27 mouse cellular contexts compared by ENCODE assay signal in the genomic region with DNA sequence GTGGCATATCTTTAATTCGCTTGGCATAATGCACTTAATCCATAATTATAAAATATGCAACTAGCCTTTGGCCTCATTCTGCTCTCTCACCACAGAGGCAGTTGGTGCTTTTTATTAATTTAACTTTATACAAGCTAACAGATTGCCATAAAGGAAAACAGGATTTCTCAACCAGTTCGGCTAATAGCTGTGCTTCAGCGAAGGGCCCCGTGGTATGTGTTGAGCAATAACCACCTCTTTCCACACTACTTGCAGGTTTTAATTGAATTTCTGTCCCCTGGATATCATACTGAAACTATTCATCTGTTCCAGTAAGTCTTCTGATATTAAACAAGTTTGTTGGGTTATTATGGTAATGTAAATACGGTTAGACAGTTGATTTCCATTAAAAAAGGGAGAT.
DNase-seq lines count a peak whose midpoint lies in the region; ATAC-seq and TF ChIP-seq lines count a peak whose summit lies in the region.
"Had no signal": no experiment of that assay in that cellular context is flagged by ENCODE, and none has a peak within 500 bp of the region (broad histone marks: within the 10 kb centered on the region; RNA-seq: fewer than 3 reads in every experiment).

No protein-coding gene starts in this region.

- H3K4me3 ChIP-seq in layer of hippocampus, adult 2 months, result 0 out of 2 replicates have a peak overlapping the region, but pooled peaks have one; percentile 20
- H3K4me3 ChIP-seq in lung, postnatal 0 days (ENCODE audit: low read depth, low read length), result no peak overlapping the region
- H3K4me3 ChIP-seq in hindbrain, embryonic 16.5 days (ENCODE audit: low read length), result no peak overlapping the region
- H3K4me3 ChIP-seq: embryonic facial prominence, embryonic 10.5 days; embryonic facial prominence, embryonic 15.5 days; hindbrain, embryonic 12.5 days; kidney, embryonic 15.5 days; myocyte had no signal

- TF ChIP-seq EP300 in lung, postnatal 0 days (IDR thresholded peaks at IDR 0.05), result no peak

- no peaks in the 10 kb centered on the region for H3K36me3 ChIP-seq in lung, postnatal 0 days (ENCODE audit: insufficient read depth, low read length)
- H3K36me3 ChIP-seq in hindbrain, embryonic 16.5 days (ENCODE audit: control insufficient read depth, insufficient read depth, low read length), result no peaks in the 10 kb centered on the region
- H3K36me3 ChIP-seq: embryonic facial prominence, embryonic 10.5 days; embryonic facial prominence, embryonic 15.5 days; hindbrain, embryonic 12.5 days; kidney, embryonic 15.5 days had no signal

- DNase-seq in layer of hippocampus, adult 2 months (ENCODE audit: low spot score in 2 of 2), result no peak
- DNase-seq in layer of hippocampus, adult 9-10 months (ENCODE audit: low spot score), result no peak
- peak; percentile 64 for DNase-seq in lung, postnatal 0 days (ENCODE audit: low spot score)
- no peak for DNase-seq in natural killer cell, adult 2 months (ENCODE audit: low spot score in 2 of 2)
- no peak for DNase-seq in layer of hippocampus, postnatal 10 days (ENCODE audit: low spot score in 2 of 2)
- DNase-seq: cerebellum, adult 2 months; cerebellum, postnatal 14 days; gastrocnemius, postnatal 14 days; heart, adult 11 months; heart, postnatal 36 days; kidney, adult 11 months; kidney, postnatal 36 days; thymus, adult 2 months; thymus, postnatal 36 days had no signal

- no peaks in the 10 kb centered on the region for H3K9me3 ChIP-seq in lung, postnatal 0 days (ENCODE audit: low read length)
- H3K9me3 ChIP-seq in hindbrain, embryonic 16.5 days (ENCODE audit: control insufficient read depth, low read length), result no peaks in the 10 kb centered on the region
- H3K9me3 ChIP-seq: embryonic facial prominence, embryonic 10.5 days; embryonic facial prominence, embryonic 15.5 days; hindbrain, embryonic 12.5 days; kidney, embryonic 15.5 days had no signal

- H3K4me1 ChIP-seq in lung, postnatal 0 days (ENCODE audit: insufficient read depth, low read depth, low read length), result no peaks in the 10 kb centered on the region
- peaks cover 4% of the 10 kb centered on the region; the same call in 1 of the 2 replicates for H3K4me1 ChIP-seq in hindbrain, embryonic 16.5 days (ENCODE audit: control insufficient read depth, insufficient read depth, low read depth, low read length)
- H3K4me1 ChIP-seq: kidney, embryonic 15.5 days had no signal

- no peaks in the 10 kb centered on the region for H3K27me3 ChIP-seq in lung, postnatal 0 days (replicated peaks; ENCODE audit: insufficient read depth, low read length)
- H3K27me3 ChIP-seq in hindbrain, embryonic 16.5 days (replicated peaks; ENCODE audit: control insufficient read depth, insufficient read depth, low read length), result no peaks in the 10 kb centered on the region
- H3K27me3 ChIP-seq: embryonic facial prominence, embryonic 15.5 days; hindbrain, embryonic 12.5 days; kidney, embryonic 15.5 days had no signal

- ATAC-seq in granulocyte monocyte progenitor cell, adult 5-6 weeks (replicated peaks; ENCODE audit: poor library complexity, severe bottlenecking), result peak; percentile 95
- peak; percentile 90 for ATAC-seq in lung, postnatal 0 days
- ATAC-seq in megakaryocyte, adult 5-6 weeks (ENCODE audit: poor library complexity, severe bottlenecking), result 0 out of 2 replicates have a peak, but pooled peaks have one; percentile 38
- no peak for ATAC-seq in hindbrain, embryonic 16.5 days
- ATAC-seq: Patski had no signal

- H3K9ac ChIP-seq in lung, postnatal 0 days (replicated peaks; ENCODE audit: low read depth), result no peak overlapping the region
- no peak overlapping the region for H3K9ac ChIP-seq in hindbrain, embryonic 16.5 days (ENCODE audit: low read depth, low read length)
- H3K9ac ChIP-seq: embryonic facial prominence, embryonic 15.5 days; hindbrain, embryonic 12.5 days; kidney, embryonic 15.5 days had no signal

- no peak for TF ChIP-seq CTCF in layer of hippocampus, adult 2 months (conservative IDR thresholded peaks at IDR 0.05)
- TF ChIP-seq CTCF in lung, postnatal 0 days (IDR thresholded peaks at IDR 0.05), result no peak

- H3K4me2 ChIP-seq in lung, postnatal 0 days (replicated peaks; ENCODE audit: low read depth, low read length), result 0 out of 2 replicates have a peak overlapping the region, but pooled peaks have one; percentile 8
- H3K4me2 ChIP-seq in hindbrain, embryonic 16.5 days (ENCODE audit: low read length), result no peak overlapping the region
- H3K4me2 ChIP-seq: embryonic facial prominence, embryonic 15.5 days; heart, embryonic 11.5 days; kidney, embryonic 15.5 days; liver, embryonic 11.5 days; midbrain, embryonic 11.5 days had no signal

- H3K27ac ChIP-seq in layer of hippocampus, adult 2 months, result peak overlapping the region; percentile 72; the same call in 1 of the 2 replicates
- no peak overlapping the region for H3K27ac ChIP-seq in lung, postnatal 0 days (ENCODE audit: low read length)
- no peak overlapping the region for H3K27ac ChIP-seq in hindbrain, embryonic 16.5 days (ENCODE audit: low read depth, low read length)
- H3K27ac ChIP-seq: embryonic facial prominence, embryonic 15.5 days; kidney, embryonic 15.5 days; macrophage had no signal

- WGBS in lung, postnatal 0 days, result 66% methylated on average over 5 of the region's 5 CpGs
- WGBS in hindbrain, embryonic 16.5 days, result 79% methylated on average over 5 of the region's 5 CpGs
